Mouse (Mus musculus) gastrocnemius, adult 2 months (tissue): ENCODE measurements at regions not wholly inside any gene's neighbourhood (a gene's known extent, or its start where the extent isn't known, plus 50 kb on each side); places are given as distances from the start of the nearest gene placed in this dataset.
A peak's percentile ranks its signal among the peaks of the same experiment; 100 is the strongest.

Experiments used
- DNase-seq: peaks from one replicate; pipeline ENCODE4 v3.0.0; 2022
- H3K27ac ChIP-seq: fragments of 200-600 bp; 2 replicates; pipeline ENCODE4 v1.8.1; 2022; ENCODE audit warnings: mild to moderate bottlenecking
- H3K4me3 ChIP-seq: fragments of 200-600 bp; 2 replicates; pipeline ENCODE4 v1.8.1; 2022; ENCODE audit warnings: mild to moderate bottlenecking, moderate library complexity
- CTCF ChIP-seq: fragments of 200-600 bp; IDR thresholded peaks from 2 replicates; pipeline ENCODE4 v1.8.1; 2022; ENCODE audit warnings: antibody characterized with exemption, mild to moderate bottlenecking, moderate library complexity
- intact Hi-C: fragments of 180-260 bp; cut with DNase I; formaldehyde crosslinking; loops from one replicate; pipeline ENCODE4 v1.15.1; 2025

- no peak for TF ChIP-seq CTCF
- intact Hi-C loops: no loop called here
- no peak overlapping the region for H3K27ac ChIP-seq
- H3K4me3 ChIP-seq: no peak overlapping the region
- no peak for DNase-seq
These were observed 70.0 kb downstream of the 1190002N15Rik start for GRCm38 (mm10) chr9:94467846-94468245.

GRCm38 (mm10) chr9:94456085-94456531 is 81.8 kb downstream of the 1190002N15Rik start:
- peak; percentile 61 for DNase-seq
- no peak for TF ChIP-seq CTCF
- intact Hi-C loops: no loop called here
- no peak overlapping the region for H3K27ac ChIP-seq
- no peak overlapping the region for H3K4me3 ChIP-seq

DNA sequence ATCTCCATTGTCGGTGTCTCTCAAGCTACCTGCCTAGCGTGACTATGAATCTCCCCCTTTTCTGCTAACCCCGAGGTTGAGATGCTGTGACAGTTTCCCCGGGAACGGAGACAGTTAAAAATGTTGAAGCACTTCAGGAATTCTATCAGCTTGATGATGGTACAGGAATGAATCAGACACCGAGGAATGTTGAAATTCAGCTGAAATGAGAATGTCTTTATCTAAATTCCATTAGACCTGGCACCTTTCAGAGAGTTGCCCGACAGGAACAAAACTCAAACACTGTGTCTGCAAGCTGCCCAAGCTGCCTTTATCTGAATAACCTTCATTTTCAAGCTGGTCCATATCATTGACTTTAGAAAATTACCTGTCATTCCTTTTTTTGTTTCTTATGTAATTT is 82.4 kb downstream of the 1190002N15Rik start:
- Histone ChIP-seq H3K4me3 (no peak overlapping the region), H3K27ac (no peak overlapping the region)
- no peak for DNase-seq
- intact Hi-C loops: no loop called here
- no peak for TF ChIP-seq CTCF

DNA sequence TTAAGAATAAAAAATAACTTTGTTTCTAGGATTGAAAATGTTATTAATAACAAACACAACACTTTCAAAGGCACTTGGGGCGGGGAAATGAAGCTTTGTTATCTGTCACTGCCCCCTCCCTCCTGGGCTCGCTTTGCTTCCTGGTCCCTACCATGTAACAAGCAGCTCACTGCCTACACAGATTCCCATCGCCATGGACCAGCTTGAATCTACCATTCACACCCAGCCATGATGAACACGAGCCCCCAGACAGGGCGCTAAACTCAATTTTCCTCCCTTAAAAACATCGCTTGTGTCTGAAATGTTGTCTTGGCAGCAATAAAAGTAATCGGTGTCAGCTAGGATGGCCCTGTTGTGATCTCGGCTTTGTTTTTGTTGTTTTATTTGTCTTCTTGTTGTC is 88.0 kb downstream of the 1190002N15Rik start:
- no peak overlapping the region for H3K4me3 ChIP-seq
- intact Hi-C loops: no loop called here
- H3K27ac ChIP-seq: no peak overlapping the region
- TF ChIP-seq CTCF: no peak
- no peak for DNase-seq

DNA sequence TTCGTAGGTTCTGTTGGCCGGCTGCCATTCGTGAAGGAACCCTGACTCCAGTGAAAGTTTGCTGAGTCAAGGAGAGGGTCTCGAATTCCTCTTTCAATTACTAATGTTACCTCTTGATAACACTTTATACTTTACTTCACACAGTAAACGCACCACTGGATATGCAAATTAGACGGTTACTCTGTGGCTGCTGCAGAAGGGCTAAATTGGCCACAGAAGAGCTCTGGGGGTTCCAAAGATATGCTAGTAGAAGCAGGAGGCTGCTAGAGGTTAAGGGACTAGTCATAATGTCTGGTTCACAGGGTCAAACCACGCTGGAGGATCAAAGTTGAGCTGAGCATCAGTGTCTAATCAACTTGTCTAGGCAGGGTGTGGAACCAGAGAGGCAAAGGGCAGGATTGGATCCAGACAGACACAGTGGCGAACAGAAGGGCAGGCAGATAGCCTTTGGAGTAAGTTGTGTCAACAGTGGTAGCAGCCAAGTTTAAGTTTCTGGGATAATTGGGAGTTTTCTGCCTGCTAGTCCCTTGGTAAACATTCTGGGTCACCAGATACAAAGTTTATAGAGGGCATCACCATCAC is 91.6 kb downstream of the 1190002N15Rik start:
- Histone ChIP-seq H3K27ac (no peak overlapping the region), H3K4me3 (no peak overlapping the region)
- TF ChIP-seq CTCF: no peak
- intact Hi-C loops: no loop called here
- DNase-seq: no peak

DNA sequence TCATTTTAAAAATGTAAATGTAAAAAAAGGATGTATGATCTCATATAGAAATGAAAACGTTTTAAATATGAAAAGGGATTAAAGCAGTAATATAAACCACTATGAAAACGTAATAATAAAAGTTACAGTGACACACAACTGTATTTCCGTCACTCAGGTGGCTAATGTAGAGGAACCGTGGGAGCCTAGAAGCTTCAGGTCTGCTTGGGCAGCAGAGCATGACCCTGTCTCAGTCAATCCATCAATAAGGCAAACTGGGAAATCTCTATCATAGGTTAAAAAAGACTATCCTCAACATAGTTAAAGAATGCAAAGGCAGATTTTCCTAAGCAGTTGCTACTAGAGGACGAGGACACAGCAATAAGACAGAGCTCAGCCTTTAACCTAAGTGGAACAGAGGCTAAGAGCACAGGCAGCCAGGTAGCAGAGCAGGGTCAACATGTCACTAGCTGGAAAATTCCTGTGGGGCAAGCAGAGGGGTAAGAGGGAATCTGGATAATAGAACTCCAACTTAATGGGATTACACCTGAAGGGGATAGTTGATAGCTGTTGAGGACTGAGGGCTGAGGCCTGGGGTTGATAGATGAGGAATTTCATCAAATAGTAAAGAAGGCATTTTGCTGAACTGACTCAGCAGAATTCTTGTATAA is 93.6 kb downstream of the 1190002N15Rik start:
- Histone ChIP-seq H3K4me3 (no peak overlapping the region), H3K27ac (no peak overlapping the region)
- no peak for DNase-seq
- intact Hi-C loops: no loop called here
- TF ChIP-seq CTCF: no peak

DNA sequence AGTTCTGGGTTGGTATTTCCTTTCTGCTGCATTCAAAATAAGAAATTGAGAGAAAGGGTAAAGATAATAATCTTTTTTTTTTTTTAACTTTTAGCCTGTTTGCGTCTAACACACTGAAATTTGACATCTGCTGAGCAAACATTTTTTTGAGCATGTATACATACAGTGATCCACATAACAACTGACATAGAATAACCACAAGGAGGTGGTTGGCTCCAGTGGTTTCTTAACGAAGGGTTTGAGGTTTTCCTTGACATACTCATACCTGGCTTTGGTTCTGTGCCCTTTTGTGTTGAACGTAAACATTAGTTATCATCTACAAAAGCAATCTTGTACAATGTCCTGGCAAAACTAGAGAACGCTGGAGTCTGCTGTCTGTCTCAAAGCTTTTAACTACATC is 96.5 kb downstream of the 1190002N15Rik start:
- no peak for TF ChIP-seq CTCF
- Histone ChIP-seq H3K27ac (no peak overlapping the region), H3K4me3 (no peak overlapping the region)
- intact Hi-C loops: no loop called here
- no peak for DNase-seq

DNA sequence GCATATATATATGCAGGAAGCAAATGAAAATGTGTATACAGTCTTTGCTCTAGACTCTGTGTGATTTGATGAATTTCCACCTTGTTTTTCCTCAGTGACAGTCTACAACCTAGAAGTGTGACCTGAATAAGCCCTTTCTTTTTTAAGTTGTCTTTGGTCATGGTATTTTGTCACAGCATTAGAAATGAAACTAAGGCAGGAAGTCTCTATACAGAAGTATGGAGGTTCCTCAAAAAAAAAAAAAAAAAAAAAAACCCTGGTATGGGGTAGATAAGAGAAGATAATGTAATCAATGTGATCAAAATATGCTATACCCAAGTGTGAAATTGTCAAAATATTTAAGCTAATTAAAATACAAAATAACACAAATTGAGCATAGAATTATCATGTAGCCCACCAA is 104.4 kb downstream of the 1190002N15Rik start:
- no peak for TF ChIP-seq CTCF
- intact Hi-C loops: no loop called here
- no peak for DNase-seq
- Histone ChIP-seq H3K27ac (no peak overlapping the region), H3K4me3 (no peak overlapping the region)

DNA sequence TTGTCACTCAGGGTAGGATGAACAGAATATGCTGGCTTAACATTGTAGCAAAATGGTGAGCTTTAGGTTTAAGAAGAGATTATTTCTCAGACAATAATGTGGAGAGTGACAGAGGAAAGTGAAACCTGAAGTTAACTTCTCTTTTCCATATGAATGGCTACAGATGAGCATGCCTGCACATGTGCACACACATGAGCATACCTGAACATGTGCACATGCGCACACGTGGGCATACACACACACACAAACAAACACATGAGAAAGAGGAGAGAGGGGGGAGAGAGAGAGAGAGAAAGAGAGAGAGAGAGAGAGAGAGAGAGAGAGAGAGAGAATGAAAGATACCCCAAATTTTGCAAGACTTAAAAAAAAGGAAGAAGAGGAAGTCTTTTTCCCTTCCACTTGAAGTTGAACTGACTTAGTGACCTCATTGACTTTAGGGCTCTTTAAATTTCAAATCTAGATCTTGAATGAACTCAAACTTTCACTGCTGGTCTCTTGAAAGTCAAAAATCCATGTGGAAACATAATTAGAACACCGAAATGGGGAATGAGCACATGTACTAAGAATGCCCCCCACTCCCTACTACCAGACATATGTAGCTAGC is 105.6 kb downstream of the 1190002N15Rik start:
- Histone ChIP-seq H3K4me3 (no peak overlapping the region), H3K27ac (no peak overlapping the region)
- TF ChIP-seq CTCF: no peak
- intact Hi-C loops: no loop called here
- no peak for DNase-seq

- Histone ChIP-seq H3K4me3 (no peak overlapping the region), H3K27ac (no peak overlapping the region)
- intact Hi-C loops: no loop called here
- no peak for DNase-seq
- TF ChIP-seq CTCF: no peak
These were observed 106.3 kb downstream of the 1190002N15Rik start for GRCm38 (mm10) chr9:94431540-94431939.

- intact Hi-C loops: no loop called here
- Histone ChIP-seq H3K4me3 (no peak overlapping the region), H3K27ac (no peak overlapping the region)
- no peak for DNase-seq
- no peak for TF ChIP-seq CTCF
These were observed 106.9 kb downstream of the 1190002N15Rik start for GRCm38 (mm10) chr9:94430996-94431395.

DNA sequence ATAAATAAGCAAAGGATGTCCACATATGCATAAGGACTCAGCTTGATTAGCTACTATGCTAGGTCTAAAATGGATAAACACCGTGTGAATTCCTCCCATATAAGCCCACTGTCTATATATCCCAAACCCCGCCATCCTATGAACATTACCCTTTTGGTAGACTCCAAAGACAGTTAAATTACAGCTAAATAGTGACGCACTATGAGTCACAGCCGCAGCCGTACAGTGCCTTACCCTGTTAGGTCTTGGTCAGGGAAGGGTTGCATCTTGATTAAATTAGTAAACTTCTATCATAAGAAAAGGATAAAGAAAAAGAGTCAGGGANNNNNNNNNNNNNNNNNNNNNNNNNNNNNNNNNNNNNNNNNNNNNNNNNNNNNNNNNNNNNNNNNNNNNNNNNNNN is 111.1 kb downstream of the 1190002N15Rik start:
- no peak for TF ChIP-seq CTCF
- intact Hi-C loops: loop anchor here (5.0 kb wide), 1 partner anchor 111 kb away; the partner anchor contains the start of gene 1190002N15Rik
- no peak overlapping the region for H3K4me3 ChIP-seq
- no peak for DNase-seq
- no peak overlapping the region for H3K27ac ChIP-seq

- intact Hi-C loops: loop anchor here (5.0 kb wide), 1 partner anchor 111 kb away; the partner anchor contains the start of gene 1190002N15Rik
- H3K27ac ChIP-seq: no peak overlapping the region
- H3K4me3 ChIP-seq: no peak overlapping the region
- no peak for TF ChIP-seq CTCF
- no peak for DNase-seq
These were observed 112.1 kb downstream of the 1190002N15Rik start for GRCm38 (mm10) chr9:94425804-94426203.
